Mouse (Mus musculus): ENCODE results near the gene Tchhl1.
"Not testable (repeated sequence)": the region's sequence is repeated elsewhere in the genome, so short reads cannot be mapped to it uniquely, and the experiment has no call there.

GRCm38 (mm10) chr3:93446756-93447137, 21.8 kb upstream of the Tchhl1 start:
- not testable (repeated sequence) for TF ChIP-seq POLR2A (IDR thresholded peaks at IDR 0.05; ENCODE audit: borderline replicate concordance, control insufficient read depth, low read depth, low read length); CTCF (IDR thresholded peaks at IDR 0.05; ENCODE audit: control insufficient read depth, insufficient read depth, low read length)
